Mouse (Mus musculus) kidney, postnatal 4 days (tissue): ENCODE measurements around the gene Tbx6.

Experiments used
- DNase-seq, 2 experiments: peaks; one replicate each; pipeline ENCODE4 v3.0.0; 2021; ENCODE audit warnings: mixed read lengths in 2 of 2

The Tbx6 gene

DNA sequence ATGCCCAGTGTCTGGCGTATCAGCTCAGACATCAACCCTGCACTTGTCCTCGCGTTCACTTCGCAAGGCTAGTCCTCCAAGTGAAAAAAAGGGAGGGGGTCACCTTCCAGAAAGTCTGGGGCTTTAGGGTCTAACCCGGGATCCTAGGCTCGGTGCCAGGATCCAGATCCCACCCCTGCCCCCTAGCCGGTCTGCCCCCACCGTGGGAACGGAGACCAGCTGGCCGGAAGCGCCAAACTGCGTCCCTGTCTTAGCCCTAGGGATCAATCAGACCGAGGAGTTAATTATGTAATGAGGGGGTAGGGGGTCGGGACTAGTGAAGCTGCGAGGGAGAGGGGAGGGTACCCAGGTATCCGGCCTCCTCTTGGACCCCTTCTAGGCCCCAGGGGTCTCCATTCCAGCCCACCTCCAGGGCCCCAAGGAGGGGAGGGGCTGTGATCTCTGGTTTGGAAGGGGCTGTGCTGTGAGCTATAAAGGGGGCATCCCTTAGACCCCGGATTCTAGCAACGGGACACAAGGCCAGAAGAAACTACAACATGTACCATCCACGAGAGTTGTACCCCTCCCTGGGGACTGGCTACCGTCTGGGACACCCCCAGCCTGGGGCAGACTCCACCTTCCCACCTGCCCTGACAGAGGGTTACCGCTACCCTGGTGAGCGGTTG, at the start of gene Tbx6:
Gene Tbx6, plus strand, starts transcription at position 513 of the 665 bp plus-strand sequence.
- DNase-seq, result peak; percentile 54 to 66

DNA sequence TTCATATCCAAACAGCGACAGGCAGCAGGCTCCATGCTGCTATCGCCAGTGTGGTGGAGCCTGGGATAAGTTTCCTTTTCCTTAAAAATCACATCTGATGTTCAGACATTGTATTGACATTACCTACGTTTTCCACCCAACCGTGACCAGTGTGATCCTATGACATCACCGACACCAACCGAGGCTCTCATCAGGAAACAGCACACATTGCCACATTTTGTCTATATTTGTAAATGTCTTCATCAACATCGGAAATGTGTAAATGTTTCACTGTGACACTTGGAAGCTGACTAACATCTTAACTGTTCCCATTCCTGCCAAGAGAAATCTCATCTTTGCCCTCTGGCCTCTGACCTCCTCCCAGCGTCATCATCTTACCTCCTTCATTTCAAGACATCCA, 45.2 kb upstream of the Tbx6 start:
- no peak for DNase-seq

GRCm38 (mm10) chr7:126739551-126739950, 41.7 kb upstream of the Tbx6 start:
- no peak for DNase-seq

- DNase-seq, result no peak
Measured at GRCm38 (mm10) chr7:126740132-126740735, 41.0 kb upstream of the Tbx6 start.

DNA sequence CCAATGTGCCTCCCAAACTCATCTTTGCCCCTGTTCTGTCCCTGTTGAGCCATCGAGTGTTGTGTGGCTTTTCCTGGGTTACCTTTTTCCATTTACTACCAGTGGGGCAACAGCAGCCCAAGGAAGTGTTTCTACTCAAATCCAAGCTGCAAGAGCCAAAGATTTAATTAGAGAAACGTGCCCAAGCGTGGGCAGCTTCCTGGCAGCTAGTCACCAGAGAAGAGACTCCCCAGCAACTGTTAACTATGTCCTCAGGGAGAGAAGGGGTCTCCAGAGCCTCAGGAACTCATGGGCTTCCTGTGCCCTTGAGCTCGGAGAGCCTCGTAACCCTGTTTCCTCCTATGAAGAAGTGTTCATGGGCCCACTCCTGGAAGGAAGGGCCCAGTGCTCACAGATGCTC, 40.3 kb upstream of the Tbx6 start:
- DNase-seq, result no peak

DNA sequence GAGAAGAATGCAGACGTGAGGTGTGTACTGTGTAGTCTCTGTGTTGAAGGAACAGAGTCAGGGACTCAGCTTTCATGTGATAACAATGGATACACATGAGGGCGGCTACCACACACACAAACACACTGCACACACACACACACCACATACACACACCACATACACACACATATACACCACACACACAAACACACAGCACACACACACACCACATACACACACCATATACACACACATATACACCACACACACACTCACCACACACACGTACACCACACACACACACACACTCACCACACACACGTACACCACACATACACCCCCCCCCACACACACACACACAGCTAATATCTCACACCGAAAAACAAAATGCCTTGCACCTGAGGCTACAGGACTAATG, 39.8 kb upstream of the Tbx6 start:
- DNase-seq, result no peak

DNA sequence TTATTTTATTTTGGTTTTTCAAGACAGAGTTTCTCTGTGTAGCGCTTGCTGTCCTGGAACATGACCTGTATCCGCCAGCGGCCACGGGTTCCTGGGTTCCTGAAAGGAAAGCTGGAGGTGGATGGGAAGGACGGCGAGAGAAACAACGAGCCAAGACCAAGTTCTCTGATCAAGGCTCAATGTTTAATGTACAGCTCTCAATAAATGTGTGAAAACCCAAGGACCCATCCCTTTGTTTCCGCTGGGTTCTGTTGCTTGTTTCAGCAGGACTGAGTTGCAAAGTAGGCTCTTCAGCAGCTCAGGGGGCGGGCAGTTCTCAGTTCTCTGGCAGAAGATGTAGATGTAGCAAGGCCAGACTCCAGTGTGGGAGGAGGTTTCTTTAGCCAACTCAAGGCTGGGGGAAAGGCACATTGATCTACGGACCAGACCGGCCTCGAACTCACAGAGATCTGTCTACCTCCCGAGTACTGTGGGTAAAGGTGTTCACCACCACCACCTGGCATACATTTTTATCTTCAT, 39.3 kb upstream of the Tbx6 start:
- DNase-seq, result no peak

GRCm38 (mm10) chr7:126746066-126746465, 35.2 kb upstream of the Tbx6 start:
- DNase-seq, result no peak

- DNase-seq, result peak in 1 of 2 experiments; percentile 18
Measured at GRCm38 (mm10) chr7:126746798-126747197, 34.5 kb upstream of the Tbx6 start.

DNA sequence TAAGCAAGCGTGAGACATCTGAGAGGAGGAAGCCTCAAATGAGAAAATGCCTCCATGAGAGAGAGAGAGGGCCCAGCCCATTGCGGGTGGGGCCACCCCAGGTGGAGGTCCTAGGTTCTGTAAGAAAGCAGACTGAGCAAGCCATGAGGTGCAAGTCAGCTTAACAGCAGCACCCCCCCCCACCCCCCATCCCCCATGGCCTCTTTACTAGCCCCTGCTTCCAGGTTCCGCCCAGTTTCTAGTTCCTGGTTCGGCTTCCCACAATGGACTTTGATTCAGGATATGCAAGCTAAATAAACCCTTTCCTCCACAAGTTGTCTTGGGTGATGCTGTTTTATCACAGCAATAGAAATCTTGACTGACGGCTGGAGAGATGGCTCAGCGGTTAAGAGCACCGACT, 32.5 kb upstream of the Tbx6 start:
- DNase-seq, result no peak

- no peak for DNase-seq
Measured at GRCm38 (mm10) chr7:126749582-126750343, 31.5 kb upstream of the Tbx6 start.

- peak; percentile 83 to 91 for DNase-seq
Measured at GRCm38 (mm10) chr7:126754866-126755265, 26.4 kb upstream of the Tbx6 start.

GRCm38 (mm10) chr7:126758539-126758938, 22.7 kb upstream of the Tbx6 start:
- no peak for DNase-seq

GRCm38 (mm10) chr7:126759050-126759671, 22.1 kb upstream of the Tbx6 start, which contains the start of gene Mapk3:
Gene Mapk3 (plus strand): TSS chr7:126759601.
- peak; percentile 91 to 95 for DNase-seq

- no peak for DNase-seq
Measured at GRCm38 (mm10) chr7:126759672-126760390, 21.5 kb upstream of the Tbx6 start.

GRCm38 (mm10) chr7:126760391-126760802, 20.9 kb upstream of the Tbx6 start:
- DNase-seq, result peak; percentile 76 to 84

- DNase-seq, result no peak
Measured at GRCm38 (mm10) chr7:126760956-126761355, 20.3 kb upstream of the Tbx6 start.

GRCm38 (mm10) chr7:126761529-126762067, 19.7 kb upstream of the Tbx6 start:
- DNase-seq, result no peak

DNA sequence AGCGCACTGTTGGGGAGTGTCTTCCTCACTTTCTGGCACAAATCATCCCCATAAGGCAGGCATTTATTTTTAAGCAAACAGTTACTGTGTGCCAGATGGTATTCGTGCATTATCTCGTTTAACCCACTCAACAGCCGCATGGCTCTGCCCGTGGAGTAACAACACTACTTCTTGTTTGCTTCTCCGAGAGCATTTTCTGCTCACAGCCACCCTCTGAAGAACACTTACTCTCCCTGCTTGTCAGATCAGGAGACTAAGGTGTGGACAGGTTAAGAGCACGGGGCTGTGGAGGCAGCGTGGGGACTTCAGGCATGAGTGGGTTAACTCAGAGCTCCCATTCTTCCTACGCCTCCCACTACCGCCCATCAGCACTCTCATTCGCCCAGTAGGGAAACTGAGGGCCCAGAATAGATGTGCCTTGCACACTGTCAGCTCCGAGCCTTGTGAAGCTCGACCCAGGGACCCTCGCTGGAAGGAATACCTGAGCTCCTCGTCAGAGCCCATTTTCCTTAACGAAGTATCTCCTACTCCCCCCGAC, 18.7 kb upstream of the Tbx6 start:
- DNase-seq, result no peak

- no peak for DNase-seq
Measured at GRCm38 (mm10) chr7:126765540-126765939, 15.7 kb upstream of the Tbx6 start.

DNA sequence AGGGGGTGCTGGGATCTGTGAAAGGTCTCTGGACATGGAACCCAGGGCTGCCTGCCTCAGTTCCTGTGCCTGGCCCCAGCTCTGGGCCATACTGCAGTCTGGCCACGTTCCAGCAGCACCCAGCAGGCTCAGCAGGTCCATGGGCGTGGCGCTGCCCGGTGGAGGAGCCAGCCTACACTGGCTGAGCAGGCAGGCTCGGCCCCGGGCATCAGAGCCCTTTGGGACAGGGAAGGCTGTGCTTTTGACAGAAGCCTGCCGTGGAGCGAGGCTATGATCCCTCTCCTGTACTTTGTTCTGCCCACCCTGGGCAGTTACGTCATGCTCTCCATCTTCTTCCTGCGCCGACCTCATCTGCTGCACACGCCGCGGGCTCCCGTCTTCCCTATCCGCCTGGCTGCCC, 15.1 kb upstream of the Tbx6 start, which contains the start of gene Gdpd3:
Gene Gdpd3, plus strand, starts transcription at position 134 of the 400 bp plus-strand sequence.
- peak; percentile 44 to 71 for DNase-seq

GRCm38 (mm10) chr7:126767001-126767400, 14.3 kb upstream of the Tbx6 start:
- DNase-seq, result no peak
